Mouse (Mus musculus) v-Abl transformed pro-B cells (cell line): Measurements from ENCODE around the gene Astn2.

ENCODE experiments used
- in situ Hi-C, 2 experiments: fragments of 400-800 bp; cut with MboI; formaldehyde crosslinking; loops; one replicate each; pipeline ENCODE4 v1.15.1; 2025; ENCODE audit not compliant: unreplicated experiment in 2 of 2

Astn2 gene

DNA sequence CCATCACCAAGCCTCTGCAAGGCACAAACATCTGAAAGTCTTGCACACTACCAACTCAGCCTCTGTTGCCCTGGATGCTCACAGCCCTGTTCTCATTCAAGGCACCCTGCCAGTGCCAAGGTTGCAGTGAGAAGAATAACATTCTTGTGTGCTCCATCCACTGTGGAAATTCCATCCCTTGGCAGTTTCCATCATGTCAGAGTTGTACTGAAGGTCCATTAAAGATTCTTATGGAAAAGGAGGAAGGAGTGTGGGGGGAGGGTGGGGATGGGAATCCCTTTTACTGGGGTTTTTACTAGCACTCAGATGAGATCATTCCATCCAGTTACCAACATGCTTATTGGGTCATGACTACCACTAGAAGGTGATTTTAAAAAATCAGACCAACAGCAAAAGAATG, 1037.3 kb downstream of the Astn2 start:
- in situ Hi-C loops = no loop called here

GRCm38 (mm10) chr4:65354580-65354979, 1049.8 kb downstream of the Astn2 start:
- in situ Hi-C loops = no loop called here

DNA sequence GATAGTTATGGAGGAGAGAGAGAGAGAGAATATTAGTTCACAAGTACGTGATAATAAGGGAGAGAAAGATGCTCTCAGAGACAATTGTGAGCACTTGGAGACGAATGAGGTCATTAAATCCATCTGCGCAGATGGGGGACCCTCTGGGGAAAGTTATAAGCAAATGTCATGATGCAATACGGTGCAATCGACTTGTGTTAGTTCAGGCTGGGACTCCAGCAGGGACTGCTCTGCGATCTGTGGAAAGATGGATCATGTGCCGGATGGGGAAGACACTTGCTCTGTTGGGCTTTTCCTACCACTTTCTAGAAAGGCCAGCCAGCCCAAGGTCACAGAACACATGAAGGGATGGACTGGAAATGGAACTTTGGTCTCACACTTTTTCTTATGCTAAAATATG, 1053.9 kb downstream of the Astn2 start:
- in situ Hi-C loops = no loop called here

- in situ Hi-C loops = no loop called here
These were observed 1062.6 kb downstream of the Astn2 start for GRCm38 (mm10) chr4:65341766-65342165.

DNA sequence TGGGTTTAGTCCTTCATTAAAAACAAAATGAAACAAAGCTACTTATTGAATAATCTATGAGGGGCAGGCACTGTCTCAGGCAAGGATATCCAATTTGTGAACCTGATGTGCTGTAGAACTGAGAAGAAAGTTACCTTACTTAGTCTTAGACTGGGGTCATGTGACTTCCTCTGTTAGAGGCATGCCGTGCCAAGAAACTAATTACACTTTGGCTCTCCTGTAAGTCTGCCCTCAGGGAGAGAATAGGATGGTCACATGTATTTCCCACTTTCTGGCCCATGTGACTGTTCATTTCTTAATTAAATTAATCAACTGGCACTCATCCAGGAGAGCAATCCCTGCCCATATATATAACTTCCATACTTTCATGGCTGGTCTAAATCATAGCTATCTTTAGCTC, 1070.7 kb downstream of the Astn2 start:
- in situ Hi-C loops = no loop called here
